Mouse (Mus musculus) stomach, embryonic 15.5 days (tissue): ENCODE results near the gene Ano6. TPM values are rescaled to one million over a fixed set of nuclear protein-coding genes. Genes with fewer than 3 reads are reported as not detected.
A peak's percentile ranks its signal among the peaks of the same experiment; 100 is the strongest.

Experiments used
- ATAC-seq: fragments of 200-750 bp; cut with Nextera tagmentation; 2 replicates; pipeline ENCODE4 v1.8.0; 2017; ENCODE audit warnings: low read depth, moderate number of reproducible peaks, moderate TSS enrichment; ENCODE audit not compliant: insufficient read depth, low FRiP score
- H3K27ac ChIP-seq: fragments of 300-500 bp; sonication (generic); 2 replicates; pipeline ENCODE4 v1.5.1; 2015; ENCODE audit warnings: mild to moderate bottlenecking, inconsistent platforms
- H3K27me3 ChIP-seq: fragments of 300-500 bp; sonication (generic); replicated peaks from 2 replicates; pipeline ENCODE4 v1.6.1; 2015; ENCODE audit warnings: inconsistent platforms
- H3K36me3 ChIP-seq: fragments of 300-500 bp; sonication (generic); 2 replicates; pipeline ENCODE4 v1.6.1; 2015; ENCODE audit warnings: inconsistent platforms
- H3K4me1 ChIP-seq: fragments of 300-500 bp; sonication (generic); 2 replicates; pipeline ENCODE4 v1.6.1; 2015; ENCODE audit warnings: inconsistent platforms
- H3K4me2 ChIP-seq: fragments of 300-500 bp; sonication (generic); 2 replicates; pipeline ENCODE4 v1.6.1; 2015; ENCODE audit warnings: mild to moderate bottlenecking, inconsistent platforms
- H3K4me3 ChIP-seq: fragments of 300-500 bp; sonication (generic); replicated peaks from 2 replicates; pipeline ENCODE4 v1.5.1; 2015; ENCODE audit warnings: inconsistent platforms
- H3K9ac ChIP-seq: fragments of 300-500 bp; sonication (generic); 2 replicates; pipeline ENCODE4 v1.6.1; 2015; ENCODE audit warnings: inconsistent platforms
- H3K9me3 ChIP-seq: fragments of 300-500 bp; sonication (generic); 2 replicates; pipeline ENCODE4 v1.6.1; 2016; ENCODE audit warnings: inconsistent platforms
- WGBS: fragments of 180-500 bp; shearing (Covaris S2); methylation state at CpG from one replicate; pipeline ENCODE4 v1.1.7; 2015; 5-methylcytosine and 5-hydroxymethylcytosine counted together
- polyA plus RNA-seq: library from polyadenylated mRNA; unstranded; fragments of >200 nt; fragmentation: Nextera tagmentation; extraction: Ambion mirVana; gene quantifications from 2 replicates; pipeline ENCODE4 v1.2.1, GENCODE M21; 2015

Ano6 gene
- polyA plus RNA-seq, 1 experiment from 2014 or later: 37.8 TPM

GRCm38 (mm10) chr15:95770307-95770706 is 20.3 kb upstream of the Ano6 start:
- ATAC-seq: no peak
- Histone ChIP-seq H3K4me2 (no peak overlapping the region), H3K36me3 (no peaks in the 10 kb centered on the region), H3K9me3 (no peaks in the 10 kb centered on the region), H3K27me3 (no peaks in the 10 kb centered on the region), H3K9ac (no peak overlapping the region), H3K4me3 (no peak overlapping the region), H3K27ac (no peak overlapping the region), H3K4me1 (no peaks in the 10 kb centered on the region)
- WGBS: 89% methylated on average over 2 of the region's 2 CpGs

- Histone ChIP-seq H3K9me3 (no peaks in the 10 kb centered on the region), H3K9ac (no peak overlapping the region), H3K27me3 (no peaks in the 10 kb centered on the region), H3K27ac (no peak overlapping the region), H3K4me1 (no peaks in the 10 kb centered on the region), H3K36me3 (no peaks in the 10 kb centered on the region), H3K4me2 (no peak overlapping the region), H3K4me3 (no peak overlapping the region)
- WGBS: 55% methylated on average over 13 of the region's 13 CpGs
- no peak for ATAC-seq
Measured at GRCm38 (mm10) chr15:95772374-95772773, 18.3 kb upstream of the Ano6 start.

GRCm38 (mm10) chr15:95772861-95773836 is 17.5 kb upstream of the Ano6 start:
- Histone ChIP-seq H3K27me3 (no peaks in the 10 kb centered on the region), H3K4me2 (no peak overlapping the region), H3K4me1 (no peaks in the 10 kb centered on the region), H3K9me3 (no peaks in the 10 kb centered on the region), H3K4me3 (no peak overlapping the region), H3K27ac (no peak overlapping the region), H3K9ac (no peak overlapping the region), H3K36me3 (no peaks in the 10 kb centered on the region)
- 59% methylated on average over 14 of the region's 14 CpGs for WGBS
- no peak for ATAC-seq

- Histone ChIP-seq H3K36me3 (no peaks in the 10 kb centered on the region), H3K27ac (no peak overlapping the region), H3K4me1 (no peaks in the 10 kb centered on the region), H3K27me3 (no peaks in the 10 kb centered on the region), H3K9me3 (no peaks in the 10 kb centered on the region), H3K4me2 (no peak overlapping the region), H3K4me3 (no peak overlapping the region), H3K9ac (no peak overlapping the region)
- WGBS: 71% methylated on average over 6 of the region's 6 CpGs
- no peak for ATAC-seq
Measured at GRCm38 (mm10) chr15:95774197-95774596, 16.4 kb upstream of the Ano6 start.

GRCm38 (mm10) chr15:95774674-95775414 is 15.8 kb upstream of the Ano6 start:
- no peaks in the 10 kb centered on the region for H3K27me3 ChIP-seq
- H3K4me1 ChIP-seq: no peaks in the 10 kb centered on the region
- WGBS: 80% methylated on average over 9 of the region's 9 CpGs
- H3K9me3 ChIP-seq: no peaks in the 10 kb centered on the region
- H3K4me3 ChIP-seq: no peak overlapping the region
- ATAC-seq: no peak
- H3K9ac ChIP-seq: no peak overlapping the region
- no peak overlapping the region for H3K27ac ChIP-seq
- H3K36me3 ChIP-seq: no peaks in the 10 kb centered on the region
- H3K4me2 ChIP-seq: no peak overlapping the region

GRCm38 (mm10) chr15:95777743-95778142 is 12.9 kb upstream of the Ano6 start:
- Histone ChIP-seq H3K4me2 (no peak overlapping the region), H3K4me1 (no peaks in the 10 kb centered on the region), H3K9me3 (no peaks in the 10 kb centered on the region), H3K36me3 (no peaks in the 10 kb centered on the region), H3K27me3 (no peaks in the 10 kb centered on the region), H3K4me3 (no peak overlapping the region), H3K9ac (no peak overlapping the region), H3K27ac (no peak overlapping the region)
- 82% methylated on average over 2 of the region's 2 CpGs for WGBS
- ATAC-seq: no peak

- H3K36me3 ChIP-seq: no peaks in the 10 kb centered on the region
- no peaks in the 10 kb centered on the region for H3K27me3 ChIP-seq
- H3K4me3 ChIP-seq: no peak overlapping the region
- H3K9ac ChIP-seq: no peak overlapping the region
- no peak for ATAC-seq
- no peaks in the 10 kb centered on the region for H3K9me3 ChIP-seq
- no peak overlapping the region for H3K27ac ChIP-seq
- H3K4me1 ChIP-seq: no peaks in the 10 kb centered on the region
- 79% methylated on average over 4 of the region's 4 CpGs for WGBS
- H3K4me2 ChIP-seq: no peak overlapping the region
Measured at GRCm38 (mm10) chr15:95778710-95779109, 11.9 kb upstream of the Ano6 start.

- Histone ChIP-seq H3K4me3 (no peak overlapping the region), H3K36me3 (no peaks in the 10 kb centered on the region), H3K9me3 (no peaks in the 10 kb centered on the region), H3K27ac (no peak overlapping the region), H3K4me2 (no peak overlapping the region), H3K4me1 (no peaks in the 10 kb centered on the region), H3K9ac (no peak overlapping the region), H3K27me3 (no peaks in the 10 kb centered on the region)
- 85% methylated on average over 4 of the region's 4 CpGs for WGBS
- no peak for ATAC-seq
Measured at GRCm38 (mm10) chr15:95786624-95787023, 4.0 kb upstream of the Ano6 start.

- WGBS: 57% methylated on average over 3 of the region's 3 CpGs
- no peak overlapping the region for H3K27ac ChIP-seq
Measured at GRCm38 (mm10) chr15:95787578-95787977, 3.1 kb upstream of the Ano6 start.

GRCm38 (mm10) chr15:95789562-95790528 is 798 bp upstream of the Ano6 start:
- Histone ChIP-seq H3K4me3 (peak overlapping the region; percentile 69), H3K4me1 (peaks cover 5% of the 10 kb centered on the region), H3K9me3 (no peaks in the 10 kb centered on the region), H3K36me3 (no peaks in the 10 kb centered on the region), H3K27ac (peak overlapping the region; percentile 78), H3K9ac (peak overlapping the region; percentile 49; the same call in 1 of the 2 replicates), H3K27me3 (no peaks in the 10 kb centered on the region), H3K4me2 (peak overlapping the region; percentile 73)
- peak; percentile 15; the same call in 1 of the 2 replicates for ATAC-seq
- WGBS: 20% methylated on average over 32 of the region's 32 CpGs

More at GRCm38 (mm10) chr15:95787578-95787977, 3.1 kb upstream of the Ano6 start:
- no peaks in the 10 kb centered on the region for H3K9me3 ChIP-seq
- no peak overlapping the region for H3K4me3 ChIP-seq
- no peak for ATAC-seq
- no peaks in the 10 kb centered on the region for H3K36me3 ChIP-seq
- no peak overlapping the region for H3K4me2 ChIP-seq
- no peaks in the 10 kb centered on the region for H3K27me3 ChIP-seq
- no peak overlapping the region for H3K9ac ChIP-seq
- no peaks in the 10 kb centered on the region for H3K4me1 ChIP-seq

- peak overlapping the region; percentile 69 for H3K4me3 ChIP-seq
- peaks cover 15% of the 10 kb centered on the region for H3K4me1 ChIP-seq
- H3K27me3 ChIP-seq: no peaks in the 10 kb centered on the region
- no peaks in the 10 kb centered on the region for H3K36me3 ChIP-seq
- 1% methylated on average over 32 of the region's 32 CpGs for WGBS
- no peaks in the 10 kb centered on the region for H3K9me3 ChIP-seq
- peak; percentile 11; the same call in 1 of the 2 replicates for ATAC-seq
- peak overlapping the region; percentile 82 for H3K27ac ChIP-seq
- H3K4me2 ChIP-seq: peak overlapping the region; percentile 73
- H3K9ac ChIP-seq: peak overlapping the region; percentile 70
Measured at GRCm38 (mm10) chr15:95791141-95791791, 623 bp downstream of the Ano6 start.
